Mouse (Mus musculus) hindbrain, embryonic 13.5 days (tissue): ENCODE measurements around the gene Grin1. TPM values are rescaled to one million over a fixed set of nuclear protein-coding genes. Genes with fewer than 3 reads are reported as not detected.

Experiments
- ATAC-seq: fragments of 200-750 bp; cut with Nextera tagmentation; 2 replicates; pipeline ENCODE4 v1.8.0; 2017; ENCODE audit warnings: moderate TSS enrichment; ENCODE audit not compliant: low FRiP score
- H3K27ac ChIP-seq: fragments of 300-500 bp; sonication (generic); 2 replicates; pipeline ENCODE4 v1.5.1; 2015; ENCODE audit warnings: inconsistent platforms, mild to moderate bottlenecking, moderate library complexity
- H3K27me3 ChIP-seq: fragments of 300-500 bp; sonication (generic); 2 replicates; pipeline ENCODE4 v1.6.1; 2015; ENCODE audit warnings: mild to moderate bottlenecking, inconsistent platforms
- H3K36me3 ChIP-seq: fragments of 300-500 bp; sonication (generic); 2 replicates; pipeline ENCODE4 v1.6.1; 2015; ENCODE audit warnings: mild to moderate bottlenecking, inconsistent platforms
- H3K4me1 ChIP-seq: fragments of 300-500 bp; sonication (generic); replicated peaks from 2 replicates; pipeline ENCODE4 v1.6.1; 2015; ENCODE audit warnings: inconsistent platforms
- H3K4me2 ChIP-seq: fragments of 300-500 bp; sonication (generic); 2 replicates; pipeline ENCODE4 v1.6.1; 2015; ENCODE audit warnings: inconsistent platforms, mild to moderate bottlenecking, moderate library complexity
- H3K4me3 ChIP-seq: fragments of 300-500 bp; sonication (generic); 2 replicates; pipeline ENCODE4 v1.5.1; 2015; ENCODE audit warnings: mild to moderate bottlenecking, inconsistent platforms
- H3K9ac ChIP-seq: fragments of 300-500 bp; sonication (generic); 2 replicates; pipeline ENCODE4 v1.6.1; 2015; ENCODE audit warnings: mild to moderate bottlenecking, inconsistent platforms
- H3K9me3 ChIP-seq: fragments of 300-500 bp; sonication (generic); 2 replicates; pipeline ENCODE4 v1.6.1; 2016; ENCODE audit warnings: inconsistent platforms
- WGBS: fragments of 180-500 bp; shearing (Covaris S2); methylation state at CpG from one replicate; pipeline ENCODE4 v1.1.7; 2015; 5-methylcytosine and 5-hydroxymethylcytosine counted together
- polyA plus RNA-seq: library from polyadenylated mRNA; unstranded; fragments of >200 nt; fragmentation: Nextera tagmentation; extraction: Ambion mirVana; gene quantifications from 2 replicates; pipeline ENCODE4 v1.2.1, GENCODE M21; 2015

Grin1 gene
- polyA plus RNA-seq, 1 experiment from 2014 or later = 22.5 TPM

DNA sequence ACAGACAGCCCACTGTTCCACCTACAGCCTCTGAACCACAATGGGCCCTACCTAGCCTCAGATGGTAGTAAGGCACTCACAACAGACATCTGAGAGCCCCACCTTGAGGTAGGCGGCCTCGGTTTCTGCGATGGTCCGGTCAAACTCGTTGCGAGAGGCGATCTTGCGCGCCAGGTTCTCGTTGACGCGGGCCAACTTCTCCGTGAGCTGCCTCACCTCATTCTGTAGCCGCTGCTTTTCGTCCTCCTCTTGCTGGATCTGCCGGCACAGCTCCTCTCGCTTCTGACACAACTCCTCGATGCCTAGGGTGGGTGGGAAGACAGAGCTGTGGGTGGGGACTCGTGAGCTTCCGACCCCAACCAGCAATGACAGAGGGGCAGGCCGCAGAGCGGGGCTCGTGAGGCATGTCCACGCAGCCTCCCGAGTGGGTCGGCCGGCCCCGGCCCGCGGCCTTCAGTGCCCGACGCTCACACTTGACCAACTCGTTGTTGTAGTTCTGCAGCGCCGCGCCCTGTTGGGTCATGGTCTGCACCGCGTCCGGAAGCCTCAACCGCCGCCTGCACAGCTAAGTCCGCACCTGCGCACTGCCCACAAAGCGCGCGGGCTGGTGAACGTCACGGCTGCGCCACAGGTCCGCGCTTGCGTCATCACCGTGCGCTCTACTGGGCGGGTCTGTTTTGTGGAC lies 47.0 kb downstream of the Grin1 start, which contains the start of the genes Ssna1 and Anapc2:
Gene Ssna1, minus strand, starts transcription at position 612 of the 685 bp plus-strand sequence.
Gene Anapc2, plus strand, starts transcription at position 652 of the 685 bp plus-strand sequence.
- peak within 1 kb of the TSS; percentile 97 for H3K4me2 ChIP-seq
- H3K9ac ChIP-seq = peak within 1 kb of the TSS; percentile 92
- peak within 1 kb of the TSS; percentile 91 for H3K27ac ChIP-seq
- no peaks in the 10 kb centered on the region for H3K9me3 ChIP-seq
- under 1% methylated on average over 55 of the region's 55 CpGs for WGBS
- peaks cover 68% of the 10 kb centered on the region for H3K36me3 ChIP-seq
- H3K4me1 ChIP-seq = peaks cover 52% of the 10 kb centered on the region
- ATAC-seq = peak; percentile 94
- H3K4me3 ChIP-seq = peak within 1 kb of the TSS; percentile 95
- no peaks in the 10 kb centered on the region for H3K27me3 ChIP-seq

DNA sequence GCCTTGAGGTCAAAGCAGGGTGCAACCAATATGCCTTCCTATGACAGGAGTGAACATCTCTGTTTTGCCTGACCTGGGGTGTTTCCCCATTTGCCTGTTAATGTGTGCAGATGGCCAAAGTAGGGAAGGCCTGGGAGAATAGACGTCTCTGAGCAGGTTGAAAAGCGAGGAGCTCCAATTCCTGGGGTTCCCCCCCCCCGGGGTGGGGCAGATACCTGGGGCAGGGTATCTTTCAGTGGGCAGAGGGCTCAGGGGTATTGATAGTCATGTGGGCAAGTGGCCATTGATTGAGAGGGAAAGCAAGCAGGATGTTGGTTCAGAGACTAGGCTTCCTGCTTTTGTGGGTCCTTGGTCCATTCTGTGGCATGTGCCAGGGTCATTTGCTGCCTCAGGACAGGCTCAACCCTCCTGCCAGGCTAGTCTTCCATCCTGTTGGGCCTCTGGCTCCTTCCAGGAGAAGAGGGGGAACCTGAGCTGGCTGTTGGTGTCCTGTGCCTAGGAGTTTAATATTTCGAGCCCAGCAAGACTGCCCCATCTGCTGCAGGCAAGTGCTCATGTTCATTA lies 51.2 kb downstream of the Grin1 start:
- no peak overlapping the region for H3K4me3 ChIP-seq
- no peak for ATAC-seq
- H3K9me3 ChIP-seq = no peaks in the 10 kb centered on the region
- H3K9ac ChIP-seq = peak overlapping the region; percentile 36
- peaks cover 18% of the 10 kb centered on the region for H3K27me3 ChIP-seq
- WGBS = 74% methylated on average over 4 of the region's 4 CpGs
- peak overlapping the region; percentile 99; the same call in 1 of the 2 replicates for H3K4me2 ChIP-seq
- H3K36me3 ChIP-seq = peaks cover 31% of the 10 kb centered on the region
- peaks cover 73% of the 10 kb centered on the region for H3K4me1 ChIP-seq
- H3K27ac ChIP-seq = peak overlapping the region; percentile 62

DNA sequence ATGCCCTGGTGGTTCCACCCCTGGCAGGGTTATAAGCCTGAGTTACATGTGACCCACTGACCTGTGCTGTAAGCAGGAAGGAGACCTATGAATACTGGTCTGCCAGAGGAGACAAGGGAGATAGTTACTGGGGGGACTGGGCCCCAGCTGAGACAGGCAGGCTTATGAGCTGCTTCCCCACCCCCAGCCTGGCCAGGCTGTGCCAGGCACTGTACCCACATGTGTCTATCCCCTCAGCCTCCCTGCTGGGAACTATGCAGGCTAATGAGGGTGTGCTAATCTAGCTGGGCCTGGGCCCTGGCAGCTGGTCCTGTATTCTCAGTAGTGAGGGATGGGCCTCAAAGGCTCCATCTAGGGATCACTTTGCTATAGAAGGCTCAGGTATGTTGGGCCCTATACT lies 51.7 kb downstream of the Grin1 start:
- H3K36me3 ChIP-seq = peaks cover 31% of the 10 kb centered on the region
- peak overlapping the region; percentile 99 for H3K4me2 ChIP-seq
- peak overlapping the region; percentile 79; the same call in 1 of the 2 replicates for H3K4me3 ChIP-seq
- H3K9ac ChIP-seq = peak overlapping the region; percentile 36
- H3K27ac ChIP-seq = peak overlapping the region; percentile 83
- no peak for ATAC-seq
- H3K4me1 ChIP-seq = peaks cover 72% of the 10 kb centered on the region
- H3K9me3 ChIP-seq = no peaks in the 10 kb centered on the region
- H3K27me3 ChIP-seq = peaks cover 18% of the 10 kb centered on the region

DNA sequence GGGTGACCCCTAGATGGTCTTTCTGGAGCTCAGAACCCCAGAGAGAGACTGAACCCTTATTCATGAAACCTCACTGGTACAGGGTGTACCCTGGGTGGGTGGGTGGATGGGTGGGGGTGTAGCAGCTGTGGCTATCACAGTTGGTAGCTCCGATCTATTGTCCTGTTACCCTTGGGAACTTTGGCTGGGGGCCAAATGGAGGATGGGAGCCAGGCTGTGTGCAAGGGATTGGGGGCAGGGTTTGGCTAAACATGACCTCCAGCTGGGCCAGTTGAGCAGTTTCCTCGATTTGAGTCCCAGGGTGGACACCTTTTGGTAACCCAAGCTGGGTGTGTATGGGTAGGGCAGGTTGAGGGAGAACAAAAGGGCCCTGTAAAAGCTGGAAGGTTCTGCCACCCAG lies 52.3 kb downstream of the Grin1 start:
- ATAC-seq = no peak
- no peaks in the 10 kb centered on the region for H3K9me3 ChIP-seq
- 35% methylated on average over 2 of the region's 2 CpGs for WGBS
- H3K4me3 ChIP-seq = peak overlapping the region; percentile 79
- peak overlapping the region; percentile 99 for H3K4me2 ChIP-seq
- peaks cover 18% of the 10 kb centered on the region for H3K27me3 ChIP-seq
- peaks cover 74% of the 10 kb centered on the region for H3K4me1 ChIP-seq
- H3K36me3 ChIP-seq = peaks cover 31% of the 10 kb centered on the region
- H3K9ac ChIP-seq = peak overlapping the region; percentile 70
- peak overlapping the region; percentile 83 for H3K27ac ChIP-seq

DNA sequence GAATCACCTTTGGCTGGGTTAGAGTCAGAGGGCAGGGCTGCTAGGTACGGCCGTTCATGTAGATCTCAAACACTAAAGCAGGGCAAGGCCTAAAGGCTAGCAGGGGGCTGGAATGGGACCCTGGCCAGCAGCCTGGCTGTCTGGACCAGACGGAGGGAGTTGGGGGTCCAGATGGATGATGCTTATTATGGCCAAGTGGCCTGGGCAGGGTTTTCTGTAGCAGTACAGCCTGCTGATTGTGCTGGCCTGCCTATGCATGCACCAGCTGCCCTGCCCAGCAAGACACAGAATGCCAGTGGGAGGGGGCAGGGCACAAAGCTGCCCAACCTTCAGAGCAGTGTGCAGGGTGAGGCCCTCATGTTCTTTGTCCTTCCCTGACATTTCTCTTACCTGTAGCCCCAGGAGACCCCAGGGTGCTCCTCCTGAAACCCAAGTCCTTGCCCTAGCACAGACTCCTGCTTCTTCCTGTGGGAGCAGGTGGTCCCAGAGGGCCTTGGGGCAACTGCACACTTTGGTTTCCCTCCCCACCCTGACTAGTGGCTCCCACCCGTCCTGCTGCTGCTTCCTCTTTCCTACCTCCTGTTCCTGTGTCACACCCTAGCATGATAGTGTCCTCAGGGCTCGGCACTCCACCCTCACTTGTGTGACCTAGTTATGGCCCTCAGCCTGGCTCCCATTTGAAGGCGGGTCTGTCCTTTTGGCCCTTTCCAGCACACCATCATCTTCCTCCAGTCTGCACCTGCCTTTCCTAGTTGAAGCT lies 52.9 kb downstream of the Grin1 start:
- WGBS = 60% methylated on average over 6 of the region's 6 CpGs
- peak overlapping the region; percentile 83 for H3K27ac ChIP-seq
- H3K4me3 ChIP-seq = peak overlapping the region; percentile 79
- H3K4me1 ChIP-seq = peaks cover 67% of the 10 kb centered on the region
- peaks cover 30% of the 10 kb centered on the region for H3K36me3 ChIP-seq
- H3K4me2 ChIP-seq = peak overlapping the region; percentile 99
- H3K9ac ChIP-seq = peak overlapping the region; percentile 70
- no peak for ATAC-seq
- H3K27me3 ChIP-seq = peaks cover 18% of the 10 kb centered on the region
- no peaks in the 10 kb centered on the region for H3K9me3 ChIP-seq

DNA sequence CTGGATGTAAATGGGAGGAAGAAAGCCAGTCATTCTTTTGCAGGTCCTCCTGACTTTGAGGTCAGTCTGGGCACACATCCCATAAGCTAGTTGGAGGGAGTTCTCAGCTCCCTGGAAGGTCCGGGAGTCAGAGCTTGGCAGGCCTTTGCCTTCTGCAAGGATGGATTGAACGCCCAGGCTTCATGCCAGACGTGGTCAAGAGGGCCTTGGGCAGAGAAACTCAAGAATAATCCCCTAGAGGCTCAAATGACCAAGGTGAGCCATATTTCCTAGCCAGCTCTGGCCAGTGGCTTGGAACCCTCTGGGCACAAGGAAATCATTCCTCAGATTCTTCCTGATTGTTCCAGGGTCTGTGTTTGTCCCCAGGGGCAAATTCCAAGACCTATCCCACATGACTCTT lies 54.1 kb downstream of the Grin1 start:
- WGBS = 67% methylated on average over 3 of the region's 3 CpGs
- Histone ChIP-seq H3K4me1 (peaks cover 60% of the 10 kb centered on the region), H3K27me3 (peaks cover 18% of the 10 kb centered on the region), H3K4me2 (peak overlapping the region; percentile 99), H3K9ac (peak overlapping the region; percentile 85), H3K9me3 (no peaks in the 10 kb centered on the region), H3K36me3 (peaks cover 20% of the 10 kb centered on the region), H3K27ac (no peak overlapping the region), H3K4me3 (peak overlapping the region; percentile 79)
- ATAC-seq = no peak

DNA sequence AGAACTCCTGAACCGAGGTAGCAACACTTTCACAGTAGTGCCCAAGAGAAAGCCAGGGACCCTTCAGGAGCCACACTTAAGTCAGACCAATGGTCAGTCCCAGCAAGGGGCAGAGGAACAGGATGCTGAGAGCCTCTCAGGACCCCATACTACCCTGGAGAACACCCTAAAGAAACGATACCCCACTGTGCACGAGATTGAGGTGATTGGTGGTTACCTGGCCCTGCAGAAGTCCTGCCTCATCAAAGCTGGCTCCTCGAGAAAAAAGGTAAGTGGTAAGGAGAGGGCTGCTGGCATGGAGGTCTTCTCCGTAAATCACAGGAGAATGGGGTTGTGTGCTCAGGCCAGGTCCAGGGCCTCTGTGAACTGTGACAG lies 54.7 kb downstream of the Grin1 start:
- Histone ChIP-seq H3K27ac (no peak overlapping the region), H3K4me1 (peaks cover 60% of the 10 kb centered on the region), H3K4me2 (peak overlapping the region; percentile 99), H3K9me3 (no peaks in the 10 kb centered on the region), H3K36me3 (peaks cover 14% of the 10 kb centered on the region), H3K4me3 (peak overlapping the region; percentile 79), H3K27me3 (peaks cover 18% of the 10 kb centered on the region), H3K9ac (peak overlapping the region; percentile 85)
- ATAC-seq = no peak
- 78% methylated on average over 5 of the region's 5 CpGs for WGBS

DNA sequence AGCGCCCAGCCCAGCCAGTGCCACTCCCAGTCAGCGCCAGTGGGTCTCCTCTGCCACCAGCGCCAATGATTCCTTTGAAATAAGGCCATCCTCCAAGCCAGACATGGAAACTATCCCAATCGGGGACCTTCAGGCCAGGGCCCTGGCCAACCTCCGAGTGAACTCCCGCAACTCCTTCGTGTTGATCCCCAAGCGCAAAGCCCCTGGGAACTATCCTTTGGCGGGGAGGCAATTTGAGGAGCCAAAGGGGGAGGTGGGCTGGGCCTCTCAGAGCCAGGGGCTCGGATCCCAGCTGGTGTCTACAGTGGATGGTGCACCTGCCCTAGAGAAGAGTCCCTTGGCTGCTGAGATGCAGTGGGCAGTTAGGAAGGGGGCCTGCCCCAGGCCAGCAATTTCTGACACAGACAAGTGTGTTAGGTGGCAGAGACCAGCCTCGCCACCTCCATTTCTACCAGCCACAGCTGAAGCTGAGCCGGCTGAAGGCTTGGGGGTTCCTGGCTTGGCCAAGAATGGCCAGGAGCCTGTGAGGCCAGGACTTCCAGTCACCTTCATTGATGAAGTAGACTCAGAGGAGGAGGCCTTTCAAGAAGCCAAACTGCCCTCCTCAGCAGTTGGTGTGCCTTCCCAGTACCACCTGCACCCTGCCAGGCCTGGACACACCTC lies 55.2 kb downstream of the Grin1 start:
- ATAC-seq = no peak
- H3K4me1 ChIP-seq = peaks cover 60% of the 10 kb centered on the region
- H3K4me2 ChIP-seq = peak overlapping the region; percentile 99
- peak overlapping the region; percentile 85 for H3K9ac ChIP-seq
- peaks cover 9% of the 10 kb centered on the region for H3K36me3 ChIP-seq
- peak overlapping the region; percentile 79 for H3K4me3 ChIP-seq
- peak overlapping the region; percentile 87; the same call in 1 of the 2 replicates for H3K27ac ChIP-seq
- H3K9me3 ChIP-seq = no peaks in the 10 kb centered on the region
- 18% methylated on average over 12 of the region's 12 CpGs for WGBS
- peaks cover 18% of the 10 kb centered on the region for H3K27me3 ChIP-seq

DNA sequence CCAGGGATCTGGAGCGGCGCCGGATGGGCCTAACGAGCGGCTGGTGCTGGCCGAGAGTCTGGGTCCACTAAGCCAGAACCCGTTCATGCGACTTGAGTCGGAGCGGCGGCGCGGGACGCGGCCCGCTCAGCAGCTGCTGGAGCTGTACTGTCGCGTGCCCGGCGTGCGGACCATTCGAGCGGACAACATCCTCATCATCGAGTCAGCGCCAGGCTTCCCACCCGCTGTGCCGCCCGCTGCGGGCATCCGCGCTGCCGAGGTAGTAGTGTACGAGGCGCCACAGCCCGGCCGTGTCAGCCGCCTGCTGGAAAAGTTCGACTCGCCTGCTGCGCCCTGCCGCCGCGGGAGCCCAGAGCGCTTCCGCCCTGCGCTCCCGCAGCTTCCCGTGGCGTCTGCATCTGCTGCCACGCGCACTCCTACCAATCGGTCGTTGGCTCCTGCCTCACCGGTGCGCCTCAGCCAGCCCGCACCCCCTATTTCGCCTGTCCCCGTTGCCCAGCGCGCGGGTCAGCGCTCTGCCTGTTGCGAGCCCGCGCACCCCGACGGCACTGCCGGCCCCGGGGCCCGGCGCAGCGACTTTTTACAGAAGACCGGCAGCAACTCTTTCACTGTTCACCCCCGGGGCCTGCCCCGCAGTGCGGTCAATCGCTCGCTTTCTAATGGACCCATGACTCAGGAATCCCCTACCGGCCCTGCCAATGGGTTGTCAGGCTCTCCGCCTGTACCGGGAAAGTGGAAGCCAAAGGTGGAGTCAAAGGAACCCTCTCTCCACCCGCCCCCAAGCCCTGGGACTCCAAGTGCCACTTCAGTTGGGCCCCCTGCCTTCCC lies 56.0 kb downstream of the Grin1 start:
- Histone ChIP-seq H3K9me3 (no peaks in the 10 kb centered on the region), H3K27ac (peak overlapping the region; percentile 87), H3K4me1 (peaks cover 55% of the 10 kb centered on the region), H3K4me3 (peak overlapping the region; percentile 79), H3K4me2 (peak overlapping the region; percentile 99), H3K27me3 (peaks cover 18% of the 10 kb centered on the region), H3K9ac (peak overlapping the region; percentile 85), H3K36me3 (peaks cover 1% of the 10 kb centered on the region; the same call in 1 of the 2 replicates)
- peak; percentile 50 for ATAC-seq
- under 1% methylated on average over 82 of the region's 82 CpGs for WGBS

DNA sequence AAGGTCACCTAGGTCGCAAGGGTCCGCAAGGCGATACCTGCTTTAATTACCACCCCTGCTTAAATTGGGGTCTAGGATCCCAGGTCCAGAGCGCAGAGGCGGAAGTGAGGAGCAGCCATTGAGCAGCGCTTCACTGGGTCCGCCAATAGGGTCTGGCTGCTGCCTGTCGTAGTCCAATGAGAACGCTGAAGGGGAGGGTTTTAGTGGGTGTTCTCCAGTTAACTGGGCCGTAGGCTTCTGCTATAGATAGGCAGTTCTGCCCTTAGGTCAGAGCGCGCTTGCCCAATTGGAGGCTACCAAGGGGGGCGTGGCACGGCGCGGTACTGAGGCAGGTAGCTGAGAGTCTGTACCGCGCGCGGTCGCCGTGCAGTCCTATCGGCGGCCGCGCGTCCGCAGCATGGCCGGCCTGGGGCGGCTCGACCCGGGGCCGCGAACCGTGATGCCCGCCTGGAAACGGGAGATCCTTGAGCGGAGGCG lies 56.7 kb downstream of the Grin1 start, which contains the start of gene Tprn:
Gene Tprn, plus strand, starts transcription at position 328 of the 477 bp plus-strand sequence.
- no peaks in the 10 kb centered on the region for H3K36me3 ChIP-seq
- peaks cover 18% of the 10 kb centered on the region for H3K27me3 ChIP-seq
- under 1% methylated on average over 39 of the region's 39 CpGs for WGBS
- H3K4me3 ChIP-seq = peak within 1 kb of the TSS; percentile 79
- peak within 1 kb of the TSS; percentile 87 for H3K27ac ChIP-seq
- H3K4me1 ChIP-seq = peaks cover 52% of the 10 kb centered on the region
- peak within 1 kb of the TSS; percentile 85 for H3K9ac ChIP-seq
- H3K9me3 ChIP-seq = no peaks in the 10 kb centered on the region
- peak within 1 kb of the TSS; percentile 99 for H3K4me2 ChIP-seq
- peak; percentile 98 for ATAC-seq

DNA sequence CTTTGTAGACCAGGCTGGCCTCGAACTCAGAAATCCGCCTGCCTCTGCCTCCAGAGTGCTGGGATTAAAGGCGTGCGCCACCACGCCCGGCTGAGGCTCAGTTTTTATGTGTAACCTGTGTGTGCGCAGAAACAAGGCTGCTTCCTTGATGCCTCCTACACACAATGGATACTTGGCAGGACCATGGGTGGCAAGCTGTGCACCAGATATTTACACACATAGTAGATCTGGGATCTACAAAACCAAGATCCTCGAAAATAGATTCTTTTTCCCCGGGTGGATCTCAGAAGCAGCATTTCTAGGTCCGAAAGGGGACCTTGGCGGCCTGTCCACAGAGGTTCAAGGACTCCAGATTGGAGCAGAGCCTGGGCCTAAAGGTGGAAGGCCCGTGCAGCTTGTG lies 57.1 kb downstream of the Grin1 start:
- Histone ChIP-seq H3K9me3 (no peaks in the 10 kb centered on the region), H3K4me1 (peaks cover 52% of the 10 kb centered on the region), H3K4me2 (peak overlapping the region; percentile 99), H3K9ac (peak overlapping the region; percentile 62), H3K27me3 (peaks cover 18% of the 10 kb centered on the region), H3K4me3 (peak overlapping the region; percentile 79), H3K27ac (peak overlapping the region; percentile 78), H3K36me3 (no peaks in the 10 kb centered on the region)
- WGBS = 49% methylated on average over 12 of the region's 12 CpGs
- 0 out of 2 replicates have a peak, but pooled peaks have one; percentile 1 for ATAC-seq
